21 mouse cellular contexts compared by ENCODE assay signal in the genomic region with DNA sequence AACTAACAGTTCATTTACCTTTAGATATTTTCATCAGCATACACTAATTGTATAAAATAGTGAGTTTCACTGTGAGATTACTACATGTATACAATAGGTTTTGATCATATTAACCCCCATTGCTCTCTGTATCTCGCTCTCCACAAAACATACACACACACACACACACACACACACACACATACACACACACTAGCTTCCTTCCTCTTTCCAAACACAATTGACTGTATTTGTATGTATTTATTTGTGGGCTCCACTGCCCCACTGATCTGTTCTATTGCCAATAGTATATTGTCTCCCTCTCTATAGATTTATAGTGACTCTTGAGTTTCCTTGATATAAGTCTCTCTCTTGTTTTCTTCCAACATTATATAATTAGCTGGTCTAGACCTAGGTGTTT. TPM values are rescaled to one million over a fixed set of nuclear protein-coding genes. Genes with fewer than 3 reads are reported as not detected.
"Had no signal": no experiment of that assay in that cellular context is flagged by ENCODE, and none has a peak within 500 bp of the region (broad histone marks: within the 10 kb centered on the region; RNA-seq: fewer than 3 reads in every experiment).

No protein-coding gene starts in this region.

- H3K27me3 ChIP-seq: intestine, embryonic 15.5 days; limb, embryonic 13.5 days; liver, embryonic 12.5 days; liver, embryonic 15.5 days; midbrain, embryonic 12.5 days; midbrain, embryonic 15.5 days; neural tube, embryonic 12.5 days; neural tube, embryonic 15.5 days had no signal

- H3K4me1 ChIP-seq: intestine, embryonic 15.5 days; liver, embryonic 12.5 days; liver, embryonic 15.5 days; midbrain, embryonic 15.5 days; neural tube, embryonic 12.5 days; neural tube, embryonic 15.5 days had no signal

- H3K27ac ChIP-seq: intestine, embryonic 15.5 days; limb, embryonic 10.5 days; limb, embryonic 13.5 days; liver, embryonic 12.5 days; liver, embryonic 15.5 days; midbrain, embryonic 12.5 days; midbrain, embryonic 15.5 days; neural tube, embryonic 12.5 days; neural tube, embryonic 15.5 days; stomach, postnatal 0 days had no signal

- H3K36me3 ChIP-seq: intestine, embryonic 15.5 days; limb, embryonic 10.5 days; limb, embryonic 13.5 days; liver, embryonic 12.5 days; liver, embryonic 15.5 days; midbrain, embryonic 12.5 days; midbrain, embryonic 15.5 days; neural tube, embryonic 12.5 days; neural tube, embryonic 15.5 days had no signal

- H3K9ac ChIP-seq: intestine, embryonic 15.5 days; limb, embryonic 13.5 days; liver, embryonic 12.5 days; liver, embryonic 15.5 days; midbrain, embryonic 12.5 days; midbrain, embryonic 15.5 days; neural tube, embryonic 12.5 days; neural tube, embryonic 15.5 days had no signal

- H3K4me3 ChIP-seq: intestine, embryonic 15.5 days; limb, embryonic 10.5 days; limb, embryonic 13.5 days; liver, embryonic 12.5 days; liver, embryonic 15.5 days; midbrain, embryonic 12.5 days; midbrain, embryonic 15.5 days; neural tube, embryonic 12.5 days; neural tube, embryonic 15.5 days had no signal

- H3K9me3 ChIP-seq: intestine, embryonic 15.5 days; limb, embryonic 10.5 days; limb, embryonic 13.5 days; liver, embryonic 12.5 days; liver, embryonic 15.5 days; midbrain, embryonic 12.5 days; midbrain, embryonic 15.5 days; neural tube, embryonic 12.5 days; neural tube, embryonic 15.5 days had no signal

- DNase-seq: kidney, adult 11 months; kidney, adult 9 months; kidney, postnatal 14 days; kidney, postnatal 4 days; liver; lung, adult 2 months; thymus, adult 2 months; thymus, postnatal 14 days; thymus, postnatal 4 days had no signal

- ATAC-seq: intestine, embryonic 15.5 days; liver, embryonic 12.5 days; midbrain, embryonic 15.5 days had no signal

- H3K4me2 ChIP-seq: intestine, embryonic 15.5 days; limb, embryonic 13.5 days; liver, embryonic 12.5 days; liver, embryonic 15.5 days; midbrain, embryonic 12.5 days; midbrain, embryonic 15.5 days; neural tube, embryonic 12.5 days; neural tube, embryonic 15.5 days had no signal

RNA-seq across cellular contexts. Expression of gene Ninj2, which starts 2.4 kb away (rescaled TPM):
- polyA plus RNA-seq: intestine, embryonic 15.5 days; limb, embryonic 10.5 days; liver, embryonic 12.5 days; midbrain, embryonic 12.5 days; midbrain, embryonic 15.5 days; neural tube, embryonic 12.5 days; small intestine, adult 2 months; stomach, embryonic 14.5 days; stomach, postnatal 0 days had no signal
